Mouse (Mus musculus): ENCODE data around the gene Ifrd2.

Gene Ifrd2

GRCm38 (mm10) chr9:107619546-107619879 is 32.1 kb downstream of the Ifrd2 start:
- DNase-seq (ENCODE audit: extremely low spot score, low spot score), result no peak

GRCm38 (mm10) chr9:107620954-107621353 is 33.5 kb downstream of the Ifrd2 start:
- DNase-seq (ENCODE audit: extremely low spot score, low spot score), result no peak

- no peak for DNase-seq (ENCODE audit: extremely low spot score, low spot score)
These were observed 37.1 kb downstream of the Ifrd2 start for GRCm38 (mm10) chr9:107624539-107624938.

- no peak for DNase-seq (ENCODE audit: extremely low spot score, low spot score)
These were observed 37.5 kb downstream of the Ifrd2 start for GRCm38 (mm10) chr9:107624951-107625350.

GRCm38 (mm10) chr9:107625351-107626128 is 38.1 kb downstream of the Ifrd2 start:
- DNase-seq (ENCODE audit: extremely low spot score, low spot score), result no peak

GRCm38 (mm10) chr9:107626158-107626843 is 38.9 kb downstream of the Ifrd2 start:
- DNase-seq (ENCODE audit: extremely low spot score, low spot score), result peak; percentile 54

- peak; percentile 96 for DNase-seq (ENCODE audit: extremely low spot score, low spot score)
These were observed 39.4 kb downstream of the Ifrd2 start for GRCm38 (mm10) chr9:107626844-107627277.

GRCm38 (mm10) chr9:107627387-107628255 is 40.2 kb downstream of the Ifrd2 start:
- peak; percentile 58 for DNase-seq (ENCODE audit: extremely low spot score, low spot score)

GRCm38 (mm10) chr9:107628721-107629410 is 41.4 kb downstream of the Ifrd2 start:
- DNase-seq (ENCODE audit: extremely low spot score, low spot score), result no peak

GRCm38 (mm10) chr9:107629411-107629730 is 41.9 kb downstream of the Ifrd2 start:
- DNase-seq (ENCODE audit: extremely low spot score, low spot score), result no peak

GRCm38 (mm10) chr9:107629901-107630425 is 42.5 kb downstream of the Ifrd2 start:
- DNase-seq (ENCODE audit: extremely low spot score, low spot score), result peak; percentile 68

- DNase-seq (ENCODE audit: extremely low spot score, low spot score), result no peak
These were observed 43.1 kb downstream of the Ifrd2 start for GRCm38 (mm10) chr9:107630576-107630975.

GRCm38 (mm10) chr9:107631311-107631826 is 43.9 kb downstream of the Ifrd2 start:
- DNase-seq (ENCODE audit: extremely low spot score, low spot score), result no peak

- DNase-seq (ENCODE audit: extremely low spot score, low spot score), result no peak
These were observed 44.4 kb downstream of the Ifrd2 start for GRCm38 (mm10) chr9:107631861-107632260.

GRCm38 (mm10) chr9:107632478-107632877 is 45.0 kb downstream of the Ifrd2 start:
- no peak for DNase-seq (ENCODE audit: extremely low spot score, low spot score)

- peak; percentile 74 for DNase-seq (ENCODE audit: extremely low spot score, low spot score)
These were observed 45.7 kb downstream of the Ifrd2 start for GRCm38 (mm10) chr9:107633091-107633660.

GRCm38 (mm10) chr9:107633661-107634405 is 46.4 kb downstream of the Ifrd2 start:
- no peak for DNase-seq (ENCODE audit: extremely low spot score, low spot score)

GRCm38 (mm10) chr9:107634406-107635278 is 47.2 kb downstream of the Ifrd2 start:
- peak; percentile 65 for DNase-seq (ENCODE audit: extremely low spot score, low spot score)
